In genomic region chr7:44850146-44850545, GRCm38 (mm10) we compare ENCODE assay signal across 8 mouse cellular contexts. TPM values are rescaled to one million over a fixed set of nuclear protein-coding genes. Genes with fewer than 3 reads are reported as not detected.
DNase-seq lines count a peak whose midpoint lies in the region; ATAC-seq and TF ChIP-seq lines count a peak whose summit lies in the region.

No protein-coding gene starts in this region.

- H3K79me3 ChIP-seq in C2C12 (ENCODE audit: low read depth): peaks cover 24% of the 10 kb centered on the region

- peak overlapping the region; percentile 93 for H3ac ChIP-seq in C2C12 (ENCODE audit: control insufficient read depth, insufficient read length, low read depth)

- TF ChIP-seq POLR2A in spleen, adult 2 months (IDR thresholded peaks at IDR 0.05; ENCODE audit: low read depth, low read length): no peak

- H3K36me3 ChIP-seq in C2C12 (ENCODE audit: control insufficient read depth, insufficient read depth): peaks cover 17% of the 10 kb centered on the region
- H3K36me3 ChIP-seq in embryonic facial prominence, embryonic 13.5 days: peaks cover 29% of the 10 kb centered on the region
- peaks cover 17% of the 10 kb centered on the region for H3K36me3 ChIP-seq in macrophage (ENCODE audit: inconsistent target)
- peaks cover 14% of the 10 kb centered on the region for H3K36me3 ChIP-seq in spleen, adult 2 months (ENCODE audit: control insufficient read depth, insufficient read depth, low read length)

- peak overlapping the region; percentile 91 for H3K4me2 ChIP-seq in embryonic facial prominence, embryonic 13.5 days

- WGBS in embryonic facial prominence, embryonic 13.5 days: under 1% methylated on average over 33 of the region's 33 CpGs
- under 1% methylated on average over 22 of the region's 33 CpGs for WGBS in macrophage (ENCODE audit: missing documents)
- WGBS in spleen, adult 2 months: 0% methylated on average over 32 of the region's 33 CpGs

- intact Hi-C loops in heart, postnatal 14 days (cut with DNase I): no loop called here
- intact Hi-C loops in left cerebral cortex, postnatal 10 days (cut with DNase I): no loop called here

- no peak for TF ChIP-seq CTCF in C2C12 (IDR thresholded peaks at IDR 0.05; ENCODE audit: control insufficient read depth, insufficient read depth, insufficient read length)
- TF ChIP-seq CTCF in spleen, adult 2 months (IDR thresholded peaks at IDR 0.05; ENCODE audit: extremely low read depth, insufficient read depth, insufficient read length, insufficient replicate concordance): no peak

- H3K27me3 ChIP-seq in C2C12 (ENCODE audit: control insufficient read depth, insufficient read depth, insufficient read length): no peaks in the 10 kb centered on the region
- no peaks in the 10 kb centered on the region for H3K27me3 ChIP-seq in embryonic facial prominence, embryonic 13.5 days
- no peaks in the 10 kb centered on the region for H3K27me3 ChIP-seq in spleen, adult 2 months (ENCODE audit: control insufficient read depth, insufficient read depth, low read length)

- peak overlapping the region; percentile 82 for H3K4me3 ChIP-seq in C2C12 (ENCODE audit: insufficient read depth, poor library complexity, severe bottlenecking)
- H3K4me3 ChIP-seq in embryonic facial prominence, embryonic 13.5 days: peak overlapping the region; percentile 75
- H3K4me3 ChIP-seq in macrophage (ENCODE audit: inconsistent target): peak overlapping the region; percentile 81
- H3K4me3 ChIP-seq in spleen, adult 2 months (ENCODE audit: extremely low read depth, insufficient read depth, insufficient read length): peak overlapping the region; percentile 89

- DNase-seq in Muller cell, postnatal 12 days (ENCODE audit: inconsistent ontology term): peak; percentile 87
- peak; percentile 83 to 84 for DNase-seq in heart, postnatal 14 days
- peak; percentile 63 to 91 for DNase-seq in left cerebral cortex, postnatal 10 days (ENCODE audit: extremely low spot score in 1 of 2, low spot score in 2 of 2)
- peak in 1 of 2 experiments; percentile 69 for DNase-seq in spleen, adult 2 months (ENCODE audit: low read depth in 1 of 2, low spot score in 2 of 2)
- DNase-seq in T-cell, adult 2 months (ENCODE audit: low spot score): no peak

- H3K79me2 ChIP-seq in C2C12 (ENCODE audit: control insufficient read depth, insufficient read depth) (peaks cover 53% of the 10 kb centered on the region), macrophage (ENCODE audit: inconsistent target) (peaks cover 66% of the 10 kb centered on the region)

- peak overlapping the region; percentile 97 for H3K27ac ChIP-seq in embryonic facial prominence, embryonic 13.5 days
- peak overlapping the region; percentile 99 for H3K27ac ChIP-seq in macrophage
- peak overlapping the region; percentile 96 for H3K27ac ChIP-seq in spleen, adult 2 months (ENCODE audit: insufficient read depth, low read length)

- peak overlapping the region; percentile 83 for H3K9ac ChIP-seq in embryonic facial prominence, embryonic 13.5 days

- no peaks in the 10 kb centered on the region for H3K9me3 ChIP-seq in embryonic facial prominence, embryonic 13.5 days

- peaks cover 53% of the 10 kb centered on the region for H3K4me1 ChIP-seq in embryonic facial prominence, embryonic 13.5 days
- H3K4me1 ChIP-seq in spleen, adult 2 months (ENCODE audit: control insufficient read depth, insufficient read depth, insufficient read length): peaks cover 17% of the 10 kb centered on the region; the same call in 1 of the 2 replicates

- peak; percentile 43 for ATAC-seq in embryonic facial prominence, embryonic 13.5 days (ENCODE audit: insufficient number of reproducible peaks, insufficient read depth, low FRiP score, low TSS enrichment, low read depth)

TF ChIP-seq in C2C12, 6 proteins besides CTCF, POLR2A, EP300 and RAD21:
- no peak for TF ChIP-seq MAX (IDR thresholded peaks at IDR 0.05)
- no peak for TF ChIP-seq FOSL1 (IDR thresholded peaks at IDR 0.05; ENCODE audit: insufficient read depth, low read length, poor library complexity, severe bottlenecking)
- no peak for TF ChIP-seq MYOG (IDR thresholded peaks at IDR 0.05; ENCODE audit: control insufficient read depth, extremely low read depth, insufficient read length)
- TF ChIP-seq USF1 (IDR thresholded peaks at IDR 0.05; ENCODE audit: low read depth): no peak

RNA-seq across cellular contexts. Expression of gene Tbc1d17, which starts 1.3 kb away (rescaled TPM):
- polyA plus RNA-seq in C2C12 (2012; fragmentation: generic; extraction: Trizol) (38.4 TPM), macrophage (2018) (25.6 to 51.8 TPM (median 28.3 TPM) in 3 replicates)
- 83.1 and 91.0 TPM in 2 replicates for polyA plus RNA-seq in embryonic facial prominence, embryonic 13.5 days (2015; fragmentation: Nextera tagmentation; extraction: Ambion mirVana)
- 10 to 100 TPM; 41.0 to 42.8 TPM for total RNA-seq in heart, postnatal 14 days (2021)
- 10 to 100 TPM; 43.2 to 61.0 TPM for total RNA-seq in left cerebral cortex, postnatal 10 days (2021)
- 100 to 1,000 TPM in 12 of 26 experiments, 10 to 100 TPM in 14; 32.8 to 197 (median 94.9) TPM for total RNA-seq in macrophage (2018; cell fraction: chromatin; rRNA removed)
- total RNA-seq in macrophage (2018; cell fraction: cytosol; rRNA removed): 10 to 100 TPM; 17.1 to 50.9 (median 28.5) TPM
- total RNA-seq in macrophage (2018; cell fraction: nucleus; rRNA removed): 100 to 1,000 TPM in 1 of 26 experiments, 10 to 100 TPM in 25; 29.7 to 111 (median 46.6) TPM
- polyA plus RNA-seq in spleen, adult 2 months (2012; rRNA removed): 68.4 and 91.7 TPM in 2 replicates

RNA-seq across cellular contexts. Expression of gene Akt1s1, which starts 1.4 kb away (rescaled TPM):
- polyA plus RNA-seq in C2C12 (2012; fragmentation: generic; extraction: Trizol): 208 TPM
- polyA plus RNA-seq in embryonic facial prominence, embryonic 13.5 days (2015; fragmentation: Nextera tagmentation; extraction: Ambion mirVana): 104 and 110 TPM in 2 replicates
- total RNA-seq in heart, postnatal 14 days (2021): 10 to 100 TPM; 61.1 to 63.3 TPM
- total RNA-seq in left cerebral cortex, postnatal 10 days (2021): 10 to 100 TPM; 69.6 to 74.9 TPM
- total RNA-seq in macrophage (2018; cell fraction: chromatin; rRNA removed): 10 to 100 TPM; 10.1 to 70.6 (median 25.0) TPM
- 10 to 100 TPM; 22.9 to 69.0 (median 54.8) TPM for total RNA-seq in macrophage (2018; cell fraction: cytosol; rRNA removed)
- 10 to 100 TPM; 13.3 to 58.4 (median 33.6) TPM for total RNA-seq in macrophage (2018; cell fraction: nucleus; rRNA removed)
- polyA plus RNA-seq in macrophage (2018): 33.4 to 56.3 TPM (median 49.1 TPM) in 3 replicates
- 67.8 and 105 TPM in 2 replicates for polyA plus RNA-seq in spleen, adult 2 months (2012; rRNA removed)

RNA-seq across cellular contexts. Expression of gene Pnkp, which starts 6.8 kb away (rescaled TPM):
- polyA plus RNA-seq in C2C12 (2012; fragmentation: generic; extraction: Trizol) (32.0 TPM), macrophage (2018) (17.4 to 42.4 TPM (median 36.1 TPM) in 3 replicates)
- 30.0 and 30.7 TPM in 2 replicates for polyA plus RNA-seq in embryonic facial prominence, embryonic 13.5 days (2015; fragmentation: Nextera tagmentation; extraction: Ambion mirVana)
- total RNA-seq in heart, postnatal 14 days (2021): 10 to 100 TPM; 17.6 to 18.8 TPM
- 10 to 100 TPM; 28.1 to 31.1 TPM for total RNA-seq in left cerebral cortex, postnatal 10 days (2021)
- total RNA-seq in macrophage (2018; cell fraction: chromatin; rRNA removed): 100 to 1,000 TPM in 7 of 26 experiments, 10 to 100 TPM in 19; 17.5 to 135 (median 74.6) TPM
- total RNA-seq in macrophage (2018; cell fraction: cytosol; rRNA removed): 10 to 100 TPM; 23.3 to 51.5 (median 35.4) TPM
- 10 to 100 TPM; 17.9 to 77.5 (median 35.3) TPM for total RNA-seq in macrophage (2018; cell fraction: nucleus; rRNA removed)
- polyA plus RNA-seq in spleen, adult 2 months (2012; rRNA removed): 67.3 and 84.9 TPM in 2 replicates

RNA-seq across cellular contexts. Expression of gene Ptov1, which starts 19.4 kb away (rescaled TPM):
- polyA plus RNA-seq in C2C12 (2012; fragmentation: generic; extraction: Trizol) (221 TPM), macrophage (2018) (38.5 to 61.7 TPM (median 49.4 TPM) in 3 replicates)
- polyA plus RNA-seq in embryonic facial prominence, embryonic 13.5 days (2015; fragmentation: Nextera tagmentation; extraction: Ambion mirVana): 469 and 526 TPM in 2 replicates
- 100 to 1,000 TPM; 149 to 160 TPM for total RNA-seq in heart, postnatal 14 days (2021)
- total RNA-seq in left cerebral cortex, postnatal 10 days (2021): 100 to 1,000 TPM; 251 to 269 TPM
- total RNA-seq in macrophage (2018; cell fraction: chromatin; rRNA removed): 100 to 1,000 TPM in 3 of 26 experiments, 10 to 100 TPM in 23; 23.8 to 108 (median 56.0) TPM
- total RNA-seq in macrophage (2018; cell fraction: cytosol; rRNA removed): 10 to 100 TPM; 32.2 to 75.3 (median 46.0) TPM
- total RNA-seq in macrophage (2018; cell fraction: nucleus; rRNA removed): 10 to 100 TPM; 17.0 to 77.8 (median 39.3) TPM
- 66.2 and 77.3 TPM in 2 replicates for polyA plus RNA-seq in spleen, adult 2 months (2012; rRNA removed)

RNA-seq across cellular contexts. Expression of gene Atf5, which starts 33.7 kb away (rescaled TPM):
- polyA plus RNA-seq in C2C12 (2012; fragmentation: generic; extraction: Trizol) (290 TPM), macrophage (2018) (29.8 to 55.7 TPM (median 36.4 TPM) in 3 replicates)
- polyA plus RNA-seq in embryonic facial prominence, embryonic 13.5 days (2015; fragmentation: Nextera tagmentation; extraction: Ambion mirVana): 6.4 and 6.5 TPM in 2 replicates
- total RNA-seq in heart, postnatal 14 days (2021): 10 to 100 TPM; 52.4 to 57.4 TPM
- total RNA-seq in left cerebral cortex, postnatal 10 days (2021): 10 to 100 TPM; 23.6 to 24.1 TPM
- 10 to 100 TPM in 16 of 26 experiments, 1 to 10 TPM in 10; 4.9 to 59.2 (median 10.8) TPM for total RNA-seq in macrophage (2018; cell fraction: chromatin; rRNA removed)
- total RNA-seq in macrophage (2018; cell fraction: cytosol; rRNA removed): 10 to 100 TPM; 34.7 to 78.3 (median 52.0) TPM
- total RNA-seq in macrophage (2018; cell fraction: nucleus; rRNA removed): 10 to 100 TPM; 17.6 to 77.3 (median 31.7) TPM
- polyA plus RNA-seq in spleen, adult 2 months (2012; rRNA removed): 49.6 and 66.2 TPM in 2 replicates
